Mouse (Mus musculus): ENCODE measurements at regions not wholly inside any gene's neighbourhood (a gene's known extent, or its start where the extent isn't known, plus 50 kb on each side); places are given as distances from the start of the nearest gene placed in this dataset.

- no peak for DNase-seq (ENCODE audit: low spot score)
Observed at GRCm38 (mm10) chr11:32908723-32909411, 84.5 kb upstream of the Smim23 start.

GRCm38 (mm10) chr11:32907520-32908233 lies 83.3 kb upstream of the Smim23 start:
- no peak for DNase-seq (ENCODE audit: low spot score)

GRCm38 (mm10) chr11:32903970-32904369 lies 79.6 kb upstream of the Smim23 start:
- no peak for DNase-seq (ENCODE audit: low spot score)

- no peak for DNase-seq (ENCODE audit: low spot score)
Observed at GRCm38 (mm10) chr11:32903389-32903788, 79.0 kb upstream of the Smim23 start.

- DNase-seq (ENCODE audit: low spot score) = no peak
Observed at GRCm38 (mm10) chr11:32902923-32903322, 78.5 kb upstream of the Smim23 start.

GRCm38 (mm10) chr11:32900437-32900836 lies 76.0 kb upstream of the Smim23 start:
- no peak for DNase-seq (ENCODE audit: low spot score)

- no peak for DNase-seq (ENCODE audit: low spot score)
Observed at GRCm38 (mm10) chr11:32899604-32900216, 75.3 kb upstream of the Smim23 start.

- DNase-seq (ENCODE audit: low spot score) = no peak
Observed at GRCm38 (mm10) chr11:32895400-32895799, 71.0 kb upstream of the Smim23 start.

GRCm38 (mm10) chr11:32893146-32893903 lies 68.9 kb upstream of the Smim23 start:
- DNase-seq (ENCODE audit: low spot score) = no peak

- DNase-seq (ENCODE audit: low spot score) = no peak
Observed at GRCm38 (mm10) chr11:32892496-32892895, 68.1 kb upstream of the Smim23 start.

GRCm38 (mm10) chr11:32889248-32889647 lies 64.8 kb upstream of the Smim23 start:
- DNase-seq (ENCODE audit: low spot score) = no peak

GRCm38 (mm10) chr11:32884744-32885143 lies 60.3 kb upstream of the Smim23 start:
- no peak for DNase-seq (ENCODE audit: low spot score)

- DNase-seq (ENCODE audit: low spot score) = no peak
Observed at GRCm38 (mm10) chr11:32883062-32883852, 58.9 kb upstream of the Smim23 start.

- no peak for DNase-seq (ENCODE audit: low spot score)
Observed at GRCm38 (mm10) chr11:32878967-32879366, 54.6 kb upstream of the Smim23 start.
